Mouse (Mus musculus) right cerebral cortex, adult 2 months (tissue): ENCODE data around the gene Nectin1.

ENCODE experiments used
- DNase-seq, 2 experiments: peaks; one replicate each; pipeline ENCODE4 v3.0.0; 2021 to 2022; ENCODE audit warnings: low spot score in 2 of 2

Nectin1 gene

DNA sequence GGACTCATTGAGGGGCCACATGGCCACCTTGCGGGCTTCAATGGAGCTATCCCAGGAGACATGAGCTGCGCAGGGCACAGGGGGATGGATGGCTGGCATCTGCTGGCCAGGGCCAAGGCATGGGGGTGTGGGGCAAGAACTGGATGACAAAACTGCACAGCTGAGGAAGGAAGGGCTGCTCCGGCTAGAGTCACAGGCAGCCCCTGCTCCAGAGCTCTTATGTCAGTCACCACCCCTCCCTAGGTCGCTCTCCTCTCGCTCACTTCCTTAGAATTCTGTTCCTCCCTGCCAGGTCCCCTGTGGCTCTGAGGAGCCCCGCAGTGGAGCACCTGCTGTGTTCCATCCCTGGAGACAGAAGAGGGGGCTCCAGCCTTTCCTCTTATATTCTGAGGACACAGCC, 63.8 kb downstream of the Nectin1 start:
- DNase-seq: no peak

DNA sequence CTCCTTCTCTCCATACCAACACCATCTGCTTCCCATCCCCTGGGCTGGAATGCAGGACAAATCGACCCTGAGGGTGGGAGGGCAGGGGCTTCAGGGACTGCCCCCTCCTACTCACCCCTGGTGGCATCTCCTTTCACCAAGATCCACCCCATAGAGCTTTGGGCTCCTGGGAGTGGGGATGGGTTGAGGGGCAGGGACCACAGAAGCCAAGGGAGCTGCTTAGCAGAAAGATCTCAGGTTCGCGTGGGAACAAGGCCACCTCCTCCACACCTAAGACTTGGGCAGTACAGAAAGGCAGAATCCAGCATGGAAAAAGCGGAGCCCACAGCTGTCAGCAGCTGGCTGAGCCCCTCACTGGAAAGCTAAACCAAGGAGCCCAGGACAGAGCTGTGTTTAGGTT, 64.3 kb downstream of the Nectin1 start:
- no peak for DNase-seq

DNA sequence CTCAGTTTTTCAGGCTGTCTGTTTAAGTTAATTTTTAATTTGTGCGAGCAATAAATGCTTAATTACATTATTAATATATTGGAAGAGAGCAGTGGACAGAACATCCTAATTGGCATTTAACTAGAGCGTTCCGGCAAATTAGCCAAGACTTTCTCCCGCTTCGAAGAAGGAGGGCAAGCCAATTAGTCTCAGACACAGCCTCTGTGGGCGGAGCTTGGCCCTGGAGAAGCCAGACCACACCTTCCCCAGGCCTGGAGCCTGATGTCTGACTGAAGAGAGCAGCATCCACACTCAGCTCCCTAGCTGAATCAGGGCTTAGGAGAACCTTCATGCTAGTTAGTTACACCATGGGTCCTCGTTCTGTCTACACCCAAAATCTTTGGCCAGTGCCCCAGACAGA, 64.8 kb downstream of the Nectin1 start:
- no peak for DNase-seq

DNA sequence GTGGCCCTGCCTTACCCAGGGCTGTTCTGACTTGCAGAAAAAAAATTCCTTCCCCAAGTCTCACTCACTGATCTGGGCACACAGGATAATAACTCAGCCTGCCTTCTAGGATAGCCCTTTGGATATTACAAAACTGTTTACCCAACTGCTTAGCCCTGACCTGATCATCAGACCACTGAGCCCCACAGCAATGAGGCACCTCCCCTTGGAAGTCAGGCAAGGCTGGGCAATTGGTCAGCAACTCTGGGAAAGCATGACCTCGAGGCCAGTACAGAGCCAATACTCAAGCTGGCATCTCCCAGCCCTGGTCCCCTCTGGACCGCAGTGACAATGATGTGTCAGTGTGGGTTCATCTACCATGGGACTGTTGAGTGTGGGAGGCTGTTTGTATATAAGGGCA, 69.4 kb downstream of the Nectin1 start:
- no peak for DNase-seq

DNA sequence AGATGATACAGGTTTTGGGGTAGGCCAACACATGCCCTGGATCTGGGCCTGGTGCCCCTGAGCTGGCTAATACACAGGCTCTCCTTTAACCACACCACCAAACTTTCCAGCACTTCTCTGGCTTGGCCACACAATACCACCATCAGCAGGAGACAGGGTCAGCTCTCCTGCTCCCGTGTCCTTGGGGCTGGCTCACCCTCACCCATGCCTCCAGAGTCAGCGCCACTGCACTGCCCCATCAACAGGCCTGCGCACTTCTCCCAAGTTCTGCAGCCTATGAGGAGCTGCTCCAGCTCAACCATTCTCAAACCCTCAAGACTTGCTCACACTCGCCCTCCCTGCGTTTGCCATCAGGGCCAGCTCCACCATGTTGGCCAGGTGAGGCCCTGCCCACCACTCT, 78.4 kb downstream of the Nectin1 start:
- no peak for DNase-seq

DNA sequence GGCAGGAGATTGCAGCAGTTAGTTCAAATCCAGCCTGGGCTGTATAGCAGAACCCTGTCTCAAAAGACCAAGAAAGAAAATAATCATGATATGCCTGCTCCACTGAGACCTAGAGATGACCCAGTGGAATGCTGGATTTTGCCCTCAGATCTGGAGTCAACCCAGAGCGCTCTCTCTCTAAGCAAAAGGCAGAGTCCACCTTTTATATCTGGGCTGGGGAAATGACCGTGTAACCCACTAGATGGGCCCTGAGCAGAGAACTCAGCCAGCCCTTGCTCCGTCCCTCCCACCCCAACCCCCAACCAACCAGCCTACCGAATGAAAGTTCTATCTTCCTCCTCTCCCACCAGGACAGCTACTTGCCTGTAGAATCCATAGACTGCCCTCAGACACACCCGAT, 81.4 kb downstream of the Nectin1 start:
- no peak for DNase-seq

DNA sequence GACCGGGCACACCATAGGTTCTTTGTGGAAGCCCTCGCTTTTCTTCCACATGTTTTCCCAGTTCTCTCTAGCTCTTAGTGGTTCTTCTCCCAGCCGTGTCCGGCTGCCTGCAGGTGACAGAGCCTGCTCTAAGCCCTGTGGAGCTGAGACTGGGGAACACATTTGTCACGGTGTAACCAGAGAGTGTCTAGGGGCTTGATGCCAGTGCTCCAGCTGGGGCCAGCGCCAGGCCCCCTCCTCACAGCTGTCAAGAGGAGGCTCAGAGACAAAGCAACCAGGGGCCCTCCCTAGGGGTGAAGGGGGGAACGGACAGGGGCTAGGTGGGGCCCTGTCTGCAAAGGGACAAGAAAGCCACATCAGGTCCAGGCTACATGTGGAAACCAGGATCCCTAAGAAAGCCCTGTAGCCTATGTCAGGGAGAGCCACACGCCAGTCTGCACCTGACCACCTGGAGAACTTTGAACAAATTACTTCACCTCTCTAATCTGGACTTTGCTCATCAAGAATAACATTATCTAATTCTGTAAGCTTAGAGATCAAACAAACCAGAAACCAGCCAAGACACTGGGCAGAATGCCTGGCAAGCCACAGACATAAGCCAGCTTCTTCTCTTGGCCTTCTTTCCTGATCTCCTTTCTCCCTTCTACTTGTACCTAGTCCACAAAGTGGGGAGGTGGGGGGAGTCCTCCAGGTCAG, 82.9 kb downstream of the Nectin1 start:
- DNase-seq: no peak

DNA sequence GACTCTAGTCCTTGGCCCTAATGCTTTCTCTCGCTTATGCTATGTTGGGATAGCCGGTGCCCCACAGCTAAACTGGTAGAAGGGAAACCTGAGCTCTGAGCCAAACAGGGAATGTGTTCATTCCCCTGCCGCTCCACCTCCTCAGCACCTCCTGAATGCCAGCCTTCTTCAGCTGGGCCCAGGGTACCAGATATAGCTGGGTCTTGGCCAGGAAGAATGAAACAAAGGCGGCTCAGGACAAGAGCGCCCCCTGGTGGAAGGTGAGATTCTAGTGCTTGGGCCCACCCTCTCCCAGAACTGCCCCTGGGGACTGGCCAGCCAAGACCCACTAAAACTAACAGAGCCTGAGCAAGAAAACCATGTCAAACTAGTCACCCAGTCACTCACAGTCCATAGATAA, 83.8 kb downstream of the Nectin1 start:
- peak; percentile 61 to 64 for DNase-seq

DNA sequence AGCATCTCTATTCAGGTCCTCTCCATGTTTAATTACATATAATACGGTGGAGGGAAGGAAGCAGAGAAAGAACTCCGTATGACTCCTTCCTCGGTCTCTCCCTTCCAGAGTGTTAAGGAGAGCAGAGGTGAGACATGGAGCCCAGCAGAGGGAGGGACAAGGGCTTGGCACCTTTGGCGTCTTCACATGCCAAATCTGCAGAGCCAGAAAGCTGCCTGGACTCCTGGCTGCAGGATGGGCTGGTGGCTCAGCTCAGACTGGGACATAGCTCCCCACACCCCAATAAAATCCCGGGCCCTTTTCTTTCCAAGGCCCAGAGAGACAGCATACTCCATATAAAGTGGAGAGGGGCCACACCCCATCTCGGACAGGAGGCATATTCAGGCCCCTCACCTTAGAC, 85.2 kb downstream of the Nectin1 start:
- no peak for DNase-seq

DNA sequence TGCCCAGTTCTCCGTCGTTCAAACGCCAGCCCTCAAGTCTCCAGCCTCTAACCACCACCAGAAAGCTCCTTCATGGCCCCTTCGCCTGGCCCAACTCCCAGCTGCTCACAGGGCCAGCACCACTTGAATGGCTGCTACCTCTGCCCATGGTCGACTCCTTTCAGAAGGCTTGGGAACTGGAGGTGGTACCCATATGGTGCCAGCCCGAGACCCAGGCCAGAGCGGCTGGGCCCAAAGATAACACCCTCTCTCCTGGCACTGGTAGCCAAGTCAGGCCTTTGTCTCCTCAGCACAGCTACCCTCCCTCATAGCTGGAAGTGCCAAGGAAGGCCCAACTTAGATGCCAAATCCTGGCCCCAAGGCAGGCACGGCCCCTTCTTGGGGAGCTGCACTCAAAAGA, 89.4 kb downstream of the Nectin1 start:
- DNase-seq: no peak

DNA sequence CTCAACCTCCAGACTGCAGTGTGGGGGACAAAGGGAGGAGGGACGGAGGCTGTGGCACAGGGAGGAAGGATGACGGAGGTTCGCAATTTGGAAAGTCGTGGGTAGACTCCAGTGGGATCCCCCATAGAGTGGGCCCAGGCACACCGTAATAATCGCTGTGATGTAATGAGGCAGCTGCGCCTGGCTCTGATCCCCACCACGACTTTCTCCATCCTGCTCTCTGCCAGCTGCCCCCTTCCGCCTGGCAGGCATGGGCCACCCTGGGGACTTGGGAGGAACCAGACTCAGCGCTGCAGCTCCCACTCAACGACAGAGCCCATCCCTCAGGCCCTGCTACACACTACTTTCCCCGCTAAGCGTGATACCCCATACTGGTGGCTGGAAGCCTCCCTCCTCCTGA, 90.5 kb downstream of the Nectin1 start:
- DNase-seq: no peak

DNA sequence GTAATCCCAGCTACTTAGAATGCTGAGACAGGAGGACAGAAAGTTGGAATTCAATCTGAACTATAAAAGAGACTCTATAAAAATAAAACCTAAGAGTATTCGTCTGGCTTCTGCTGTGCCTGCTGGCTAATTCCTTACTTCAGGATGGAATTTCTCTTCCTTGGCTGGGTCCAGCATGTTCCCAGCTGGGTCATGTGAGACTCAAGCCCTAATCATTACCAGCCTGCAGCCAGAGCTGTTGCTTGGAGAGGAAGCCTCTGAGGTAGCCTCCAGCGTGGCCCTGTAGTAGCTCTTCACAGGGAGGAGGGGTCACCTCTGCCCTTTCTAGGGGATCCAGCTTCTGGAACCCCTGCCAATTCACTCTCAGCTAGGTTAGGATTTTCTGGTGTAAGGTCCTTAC, 94.8 kb downstream of the Nectin1 start:
- no peak for DNase-seq

DNA sequence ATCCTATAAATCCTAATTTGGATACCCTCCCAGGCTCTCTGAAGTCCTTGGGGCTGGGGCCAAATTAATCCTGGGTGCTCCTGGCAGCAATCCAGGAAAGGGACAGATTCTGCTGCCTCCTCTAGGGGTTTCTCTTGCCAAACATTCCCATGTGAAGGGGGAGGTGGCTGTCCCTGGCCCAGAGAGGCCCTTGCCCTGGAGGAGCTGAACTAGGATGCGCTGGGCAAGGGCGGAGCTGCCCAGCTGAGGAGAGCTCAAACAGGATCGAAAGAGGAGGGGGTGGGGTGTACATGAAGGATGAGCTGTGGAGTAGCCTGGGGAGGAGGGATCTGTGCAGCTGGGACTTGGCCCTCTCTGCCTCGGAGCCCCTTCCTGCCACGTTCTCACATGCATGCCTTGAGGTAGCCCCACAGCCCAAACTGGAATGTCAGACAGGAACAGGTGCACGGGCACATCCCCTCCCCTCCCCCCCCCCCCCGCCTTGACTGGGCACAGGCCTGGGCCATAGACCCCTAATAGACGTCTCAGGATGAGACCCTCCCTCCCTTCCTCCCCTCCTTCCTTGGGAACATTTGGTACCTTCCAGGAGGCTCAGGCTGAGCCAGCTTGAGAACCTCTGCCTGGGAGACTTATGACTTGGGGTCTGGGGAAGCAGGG, 99.3 kb downstream of the Nectin1 start:
- DNase-seq: no peak

DNA sequence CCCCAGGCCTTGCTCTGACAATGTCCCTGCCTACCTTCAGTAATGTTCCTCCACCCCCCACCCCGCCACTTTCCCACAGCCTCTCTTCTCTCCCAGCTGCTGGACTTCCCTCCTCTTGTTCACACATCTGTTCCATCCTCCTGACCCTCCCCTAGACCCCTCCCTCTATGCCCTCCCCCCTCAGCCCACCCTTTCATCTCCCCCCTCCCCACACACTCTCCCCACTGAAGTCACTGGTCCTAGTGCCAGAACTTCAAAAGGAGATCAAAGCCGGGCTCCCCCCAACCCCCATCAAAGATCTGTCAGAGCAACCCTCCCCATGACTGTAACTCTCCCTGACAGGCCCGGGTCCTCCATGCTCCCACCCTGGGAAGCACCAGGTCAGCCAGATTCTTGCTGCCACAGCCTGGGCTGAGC, 99.9 kb downstream of the Nectin1 start:
- no peak for DNase-seq

DNA sequence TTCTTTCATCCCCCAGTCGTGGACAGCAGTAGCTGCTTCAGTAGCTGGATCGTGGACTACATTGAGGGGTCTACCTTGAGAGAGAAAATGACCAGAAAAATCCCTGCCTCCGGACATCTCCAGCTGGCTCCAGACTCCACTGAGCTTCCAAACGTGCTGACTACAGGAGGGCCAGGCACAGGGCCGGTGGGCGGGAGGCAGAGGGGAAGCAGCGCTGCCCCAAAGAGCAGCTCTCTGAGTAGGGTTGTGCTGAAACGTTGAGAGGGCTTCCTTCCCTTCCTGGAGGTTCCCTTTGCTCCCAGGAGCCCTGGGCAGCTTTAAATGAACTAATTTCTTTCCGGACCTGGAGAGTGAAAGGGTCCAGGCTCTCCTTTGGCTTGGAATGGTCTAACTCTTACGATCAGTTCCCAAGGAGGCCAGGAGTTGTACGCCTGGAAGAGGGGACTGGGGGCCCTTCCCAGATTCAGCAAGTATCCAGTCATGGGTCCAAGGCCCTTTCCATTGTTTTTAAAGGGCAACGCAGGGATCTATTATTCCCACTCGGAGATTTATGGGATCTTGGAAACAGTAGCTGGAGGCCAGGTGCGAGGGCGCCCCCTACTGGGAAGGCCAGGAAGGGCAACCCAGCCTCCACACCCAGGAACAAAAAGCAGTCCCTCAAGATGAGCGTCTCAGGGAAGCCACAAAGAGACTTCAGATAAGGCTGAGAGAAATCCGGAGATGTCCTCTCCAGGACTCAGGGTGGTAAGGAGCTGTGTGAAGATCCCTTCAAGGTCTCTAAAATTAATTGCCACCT, 102.1 kb downstream of the Nectin1 start:
- DNase-seq: peak; percentile 56 to 69

DNA sequence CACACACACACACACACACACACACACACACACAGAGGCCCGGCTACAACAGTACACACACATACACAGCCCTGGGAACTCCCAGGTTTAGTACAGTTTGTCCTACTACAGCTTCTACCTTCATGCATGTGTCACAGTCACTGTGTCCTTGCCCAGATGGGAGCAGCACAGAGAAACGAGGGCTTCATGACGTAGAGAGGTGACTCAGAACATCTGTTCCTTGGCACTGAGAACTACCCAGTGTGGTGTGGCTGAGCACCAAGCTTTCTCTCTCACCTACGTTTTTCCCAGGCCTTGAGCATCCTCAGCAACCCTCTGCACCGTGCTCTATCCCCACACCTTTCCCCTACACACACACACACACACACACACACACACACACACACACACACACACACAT, 104.1 kb downstream of the Nectin1 start:
- DNase-seq: peak; percentile 64 to 79

DNA sequence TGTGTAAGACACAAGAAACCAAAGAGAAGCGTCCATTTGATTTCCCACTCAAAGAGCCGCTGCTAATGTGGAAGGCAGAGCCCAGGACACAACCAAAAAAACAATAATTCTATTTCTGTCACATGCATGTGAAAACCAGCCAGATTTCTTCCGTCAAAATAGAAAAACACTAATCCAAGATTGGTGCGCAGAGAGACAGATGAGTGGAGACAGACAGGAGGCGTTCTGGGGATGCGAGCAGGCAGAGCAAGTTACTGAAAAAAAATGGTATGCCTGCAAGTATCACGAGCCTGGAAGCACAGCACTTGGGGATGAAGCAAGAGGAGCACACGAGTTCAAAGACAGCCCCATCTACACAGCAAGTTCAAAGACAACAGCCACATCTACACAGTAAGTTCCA, 106.5 kb downstream of the Nectin1 start:
- no peak for DNase-seq

DNA sequence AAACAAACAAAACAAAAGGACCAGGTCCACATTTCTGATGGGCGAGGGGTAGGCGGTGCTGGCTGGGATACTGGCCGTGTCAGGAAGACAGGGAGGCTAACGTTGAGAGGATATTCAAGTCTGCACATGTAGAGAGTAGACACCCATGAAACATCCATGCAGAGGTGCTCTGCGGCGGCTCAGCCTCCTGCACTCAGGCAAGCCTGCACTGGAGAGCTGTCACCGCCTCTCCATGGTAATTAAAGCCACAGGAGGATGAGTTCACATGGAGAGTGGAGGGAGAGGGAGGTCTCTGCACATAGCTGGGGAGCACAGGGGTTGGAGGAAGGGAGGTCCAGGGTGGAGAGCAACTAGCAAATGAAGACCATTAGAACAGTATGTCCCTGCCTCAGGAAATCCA, 107.4 kb downstream of the Nectin1 start:
- no peak for DNase-seq

DNA sequence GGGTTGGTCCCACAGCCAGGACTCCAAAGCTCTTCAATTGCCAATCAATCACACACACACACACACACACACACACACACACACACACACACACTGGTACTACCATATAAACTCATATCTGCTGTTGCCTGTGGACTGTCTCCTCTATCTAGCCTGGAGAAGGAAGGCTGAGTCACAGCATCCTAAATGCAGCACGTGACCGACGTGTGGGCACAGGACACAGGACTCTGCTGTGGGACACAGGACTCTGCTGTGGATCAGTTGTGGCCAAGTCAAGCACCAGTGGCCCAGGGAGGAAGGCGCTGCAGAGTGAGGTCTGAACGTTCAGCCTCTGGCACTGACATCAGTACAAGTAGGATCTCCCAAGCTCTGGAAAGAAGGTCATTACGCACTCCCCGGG, 112.1 kb downstream of the Nectin1 start:
- no peak for DNase-seq
